Mouse (Mus musculus) forebrain, embryonic 11.5 days (tissue): ENCODE measurements around the gene Plxnc1. TPM values are rescaled to one million over a fixed set of nuclear protein-coding genes. Genes with fewer than 3 reads are reported as not detected.

Experiments used
- ATAC-seq: fragments of 200-750 bp; cut with Nextera tagmentation; replicated peaks from 2 replicates; pipeline ENCODE4 v1.8.0; 2017; ENCODE audit warnings: moderate TSS enrichment; ENCODE audit not compliant: low FRiP score
- DNase-seq: peaks from one replicate; pipeline ENCODE4 v3.0.0-alpha.2; 2017; ENCODE audit warnings: low spot score
- H3K27ac ChIP-seq: fragments of 300-500 bp; sonication (generic); 2 replicates; pipeline ENCODE4 v1.5.1; 2014; ENCODE audit warnings: low read depth, low read length
- H3K27me3 ChIP-seq: fragments of 300-500 bp; sonication (generic); 2 replicates; pipeline ENCODE4 v1.6.1; 2014; ENCODE audit warnings: mild to moderate bottlenecking, low read length, mixed read lengths; ENCODE audit not compliant: control insufficient read depth, insufficient read depth
- H3K36me3 ChIP-seq: fragments of 300-500 bp; sonication (generic); 2 replicates; pipeline ENCODE4 v1.6.1; 2014; ENCODE audit warnings: mild to moderate bottlenecking, low read length, moderate library complexity, mixed read lengths; ENCODE audit not compliant: control insufficient read depth, insufficient read depth
- H3K4me1 ChIP-seq: fragments of 300-500 bp; sonication (generic); replicated peaks from 2 replicates; pipeline ENCODE4 v1.6.1; 2014; ENCODE audit warnings: low read length, mixed read lengths; ENCODE audit not compliant: control insufficient read depth, insufficient read depth
- H3K4me2 ChIP-seq: fragments of 300-500 bp; sonication (generic); 2 replicates; pipeline ENCODE4 v1.6.1; 2014; ENCODE audit warnings: low read depth, mild to moderate bottlenecking, low read length, moderate library complexity, mixed read lengths; ENCODE audit not compliant: severe bottlenecking
- H3K4me3 ChIP-seq: fragments of 300-500 bp; sonication (generic); 2 replicates; pipeline ENCODE4 v1.5.1; 2014; ENCODE audit warnings: low read depth, low read length
- H3K9ac ChIP-seq: fragments of 300-500 bp; sonication (generic); 2 replicates; pipeline ENCODE4 v1.6.1; 2014; ENCODE audit warnings: low read length
- H3K9me3 ChIP-seq: fragments of 300-500 bp; sonication (generic); 2 replicates; pipeline ENCODE4 v1.6.1; 2016; ENCODE audit warnings: low read length, mixed read lengths; ENCODE audit not compliant: control insufficient read depth
- WGBS: fragments of 180-500 bp; shearing (Covaris S2); extraction: QIAGEN DNeasy Blood & Tissue Kit; methylation state at CpG from one replicate; pipeline ENCODE4 v1.1.7; 2014; 5-methylcytosine and 5-hydroxymethylcytosine counted together
- polyA plus RNA-seq: library from polyadenylated mRNA; unstranded; fragments of >200 nt; fragmentation: Nextera tagmentation; extraction: Ambion mirVana; gene quantifications from 2 replicates; pipeline ENCODE4 v1.2.1, GENCODE M21; 2014

Gene Plxnc1
- polyA plus RNA-seq, 1 experiment from 2014 or later: 7.5 TPM

GRCm38 (mm10) chr10:94935270-94935669 lies 9.4 kb downstream of the Plxnc1 start:
- Histone ChIP-seq H3K27me3 (no peaks in the 10 kb centered on the region), H3K27ac (no peak overlapping the region), H3K9ac (no peak overlapping the region), H3K36me3 (no peaks in the 10 kb centered on the region; the same call in 1 of the 2 replicates), H3K4me1 (peaks cover 5% of the 10 kb centered on the region; the same call in 1 of the 2 replicates), H3K4me2 (no peak overlapping the region), H3K9me3 (no peaks in the 10 kb centered on the region), H3K4me3 (no peak overlapping the region)
- 88% methylated on average over 4 of the region's 4 CpGs for WGBS
- DNase-seq (no peak), ATAC-seq (no peak)

- no peaks in the 10 kb centered on the region for H3K27me3 ChIP-seq
- H3K4me3 ChIP-seq: no peak overlapping the region
- H3K4me2 ChIP-seq: no peak overlapping the region
- no peak for ATAC-seq
- WGBS: 85% methylated on average over 9 of the region's 9 CpGs
- H3K36me3 ChIP-seq: no peaks in the 10 kb centered on the region; the same call in 1 of the 2 replicates
- H3K4me1 ChIP-seq: peaks cover 5% of the 10 kb centered on the region; the same call in 1 of the 2 replicates
- H3K9ac ChIP-seq: no peak overlapping the region
- no peaks in the 10 kb centered on the region for H3K9me3 ChIP-seq
- no peak for DNase-seq
- no peak overlapping the region for H3K27ac ChIP-seq
Measured at GRCm38 (mm10) chr10:94934151-94934614, 10.5 kb downstream of the Plxnc1 start.

DNA sequence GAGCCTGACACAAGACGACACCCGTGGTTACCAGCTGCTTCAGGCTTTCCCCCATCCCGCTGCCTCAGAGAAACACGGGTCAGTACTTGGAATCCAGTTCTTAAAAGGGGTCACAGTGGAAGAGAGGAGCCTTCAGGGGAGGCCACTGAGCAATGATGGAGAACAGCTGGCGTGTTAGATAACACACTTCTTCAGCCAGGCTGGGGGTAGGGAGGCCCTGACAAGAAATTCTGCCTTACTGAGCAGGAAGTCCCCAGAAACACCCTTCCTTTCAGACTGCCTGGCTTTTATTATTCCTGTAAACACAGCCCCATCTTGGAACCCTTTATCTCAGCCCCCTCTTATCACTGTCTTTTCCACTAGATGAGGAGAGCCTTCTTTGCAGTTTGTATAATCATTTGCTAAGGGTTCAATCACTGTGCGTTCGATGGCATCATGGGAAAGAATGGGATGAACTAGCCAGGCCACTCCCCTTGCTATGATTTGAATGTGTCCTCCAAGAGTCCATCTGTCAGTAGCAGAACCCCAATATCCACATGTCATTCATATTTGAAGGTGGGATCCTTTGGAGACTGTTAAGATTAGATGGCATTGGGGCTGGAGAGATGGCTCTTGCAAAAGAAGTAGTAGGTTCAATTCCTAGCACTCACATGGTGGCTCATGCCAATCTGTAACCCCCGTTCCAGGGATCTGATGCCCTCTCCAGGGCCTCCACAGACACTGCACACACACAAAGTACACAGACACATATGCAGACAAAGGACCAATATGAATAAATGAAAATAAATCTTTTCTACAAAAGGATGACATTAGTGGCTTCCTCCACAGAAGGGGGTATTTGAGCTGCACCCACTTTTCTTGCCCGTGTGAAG lies 12.4 kb downstream of the Plxnc1 start:
- ATAC-seq: no peak
- Histone ChIP-seq H3K36me3 (no peaks in the 10 kb centered on the region; the same call in 1 of the 2 replicates), H3K9me3 (no peaks in the 10 kb centered on the region), H3K27ac (no peak overlapping the region), H3K4me1 (peaks cover 5% of the 10 kb centered on the region; the same call in 1 of the 2 replicates), H3K9ac (no peak overlapping the region), H3K4me3 (no peak overlapping the region), H3K27me3 (no peaks in the 10 kb centered on the region), H3K4me2 (no peak overlapping the region)
- DNase-seq: no peak
- 73% methylated on average over 9 of the region's 9 CpGs for WGBS

DNA sequence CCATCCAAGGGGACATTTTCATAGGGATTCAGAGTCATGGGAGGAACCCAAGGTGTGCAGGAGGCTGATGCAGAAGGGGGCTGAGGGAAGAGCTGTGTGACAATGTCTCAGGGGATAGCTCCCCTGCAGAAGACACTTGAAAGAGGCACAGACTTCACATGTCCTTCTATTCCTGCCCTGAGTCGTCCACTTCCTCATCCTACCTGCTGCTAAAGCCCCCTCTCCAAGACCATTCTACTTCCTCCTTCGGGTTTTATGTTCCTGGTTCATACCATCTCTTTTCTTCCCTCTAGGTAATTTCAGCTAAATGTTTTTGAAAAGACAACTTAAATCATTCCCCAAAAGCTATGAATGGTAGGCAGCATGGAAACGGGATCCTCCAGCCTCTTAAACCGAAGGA lies 16.5 kb downstream of the Plxnc1 start:
- H3K4me2 ChIP-seq: no peak overlapping the region
- no peaks in the 10 kb centered on the region for H3K9me3 ChIP-seq
- no peak for ATAC-seq
- H3K27ac ChIP-seq: no peak overlapping the region
- H3K9ac ChIP-seq: no peak overlapping the region
- H3K4me1 ChIP-seq: peaks cover 9% of the 10 kb centered on the region; the same call in 1 of the 2 replicates
- WGBS: 95% methylated on average over 4 of the region's 4 CpGs
- no peak overlapping the region for H3K4me3 ChIP-seq
- no peaks in the 10 kb centered on the region for H3K36me3 ChIP-seq
- no peak for DNase-seq
- no peaks in the 10 kb centered on the region for H3K27me3 ChIP-seq

DNA sequence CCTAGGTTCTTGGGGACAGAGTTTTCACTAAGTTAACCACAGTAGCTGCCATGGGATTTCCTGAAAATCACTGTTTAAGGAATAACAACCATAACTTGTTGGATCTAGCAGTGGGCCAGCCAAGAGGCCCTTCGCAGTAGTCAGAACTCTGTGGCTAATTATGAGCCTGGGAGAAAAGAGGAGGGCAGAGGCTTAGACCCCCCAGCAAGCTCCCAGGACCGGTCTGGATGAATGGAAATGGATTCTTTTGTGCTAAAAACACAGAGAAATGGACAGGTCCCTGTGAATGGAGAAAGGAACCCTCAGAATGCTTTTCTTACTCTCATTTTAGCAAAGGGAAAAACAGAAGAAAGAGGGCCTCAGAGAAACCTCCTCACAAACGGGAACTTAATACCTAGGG lies 18.3 kb downstream of the Plxnc1 start:
- no peaks in the 10 kb centered on the region for H3K27me3 ChIP-seq
- WGBS: 10% methylated on average over 3 of the region's 3 CpGs
- no peak overlapping the region for H3K4me3 ChIP-seq
- no peak overlapping the region for H3K4me2 ChIP-seq
- ATAC-seq: peak; percentile 69; the same call in 1 of the 2 replicates
- H3K9ac ChIP-seq: no peak overlapping the region
- H3K27ac ChIP-seq: peak overlapping the region; percentile 39
- H3K9me3 ChIP-seq: no peaks in the 10 kb centered on the region
- DNase-seq: no peak
- peaks cover 7% of the 10 kb centered on the region; the same call in 1 of the 2 replicates for H3K4me1 ChIP-seq
- H3K36me3 ChIP-seq: no peaks in the 10 kb centered on the region

DNA sequence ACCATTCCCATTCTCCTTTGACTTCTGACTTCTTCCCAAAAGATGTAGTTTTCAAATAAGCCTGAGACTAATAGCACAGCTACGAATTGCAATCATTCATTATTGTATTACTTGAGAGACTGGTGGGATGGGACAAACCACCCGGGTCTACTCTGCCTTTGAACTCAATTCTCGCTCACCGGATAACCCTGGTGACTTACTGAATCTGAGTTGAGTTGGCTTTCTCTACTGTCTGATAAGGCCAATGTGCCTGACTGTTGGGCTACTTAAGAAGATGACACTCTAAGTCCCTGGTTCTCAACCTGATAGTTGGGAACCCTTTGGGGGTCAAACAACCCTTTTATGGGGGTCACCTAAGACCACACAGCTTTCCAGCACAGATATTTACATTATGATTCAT lies 19.8 kb downstream of the Plxnc1 start:
- H3K4me1 ChIP-seq: peaks cover 7% of the 10 kb centered on the region; the same call in 1 of the 2 replicates
- no peak overlapping the region for H3K4me2 ChIP-seq
- H3K36me3 ChIP-seq: no peaks in the 10 kb centered on the region
- H3K9ac ChIP-seq: no peak overlapping the region
- H3K27ac ChIP-seq: no peak overlapping the region
- WGBS: 92% methylated on average over 4 of the region's 4 CpGs
- H3K4me3 ChIP-seq: no peak overlapping the region
- DNase-seq (no peak), ATAC-seq (no peak)
- no peaks in the 10 kb centered on the region for H3K9me3 ChIP-seq
- H3K27me3 ChIP-seq: no peaks in the 10 kb centered on the region

DNA sequence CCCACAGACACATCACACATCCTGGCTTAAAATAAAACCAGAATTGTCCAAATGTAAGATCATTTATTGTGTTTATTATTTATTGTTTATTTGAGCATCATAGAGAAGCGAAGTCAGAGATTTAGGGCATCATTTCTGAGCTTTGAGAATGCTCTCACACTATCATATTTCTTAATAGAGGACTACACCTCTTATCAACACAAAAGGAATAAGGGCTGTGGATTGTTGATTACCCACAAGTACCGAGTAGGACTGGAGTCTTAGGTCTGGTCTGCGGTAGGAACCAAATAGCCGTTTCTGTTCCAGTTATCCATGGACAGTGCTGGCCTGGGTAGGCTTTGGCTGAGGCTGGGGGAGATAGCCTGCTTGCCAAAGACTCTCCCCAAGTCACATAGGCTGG lies 20.2 kb downstream of the Plxnc1 start:
- no peaks in the 10 kb centered on the region for H3K9me3 ChIP-seq
- no peaks in the 10 kb centered on the region for H3K27me3 ChIP-seq
- H3K27ac ChIP-seq: no peak overlapping the region
- 83% methylated on average over 4 of the region's 4 CpGs for WGBS
- no peak overlapping the region for H3K9ac ChIP-seq
- no peak overlapping the region for H3K4me2 ChIP-seq
- H3K4me1 ChIP-seq: peaks cover 7% of the 10 kb centered on the region; the same call in 1 of the 2 replicates
- ATAC-seq (no peak), DNase-seq (no peak)
- H3K4me3 ChIP-seq: no peak overlapping the region
- no peaks in the 10 kb centered on the region for H3K36me3 ChIP-seq

DNA sequence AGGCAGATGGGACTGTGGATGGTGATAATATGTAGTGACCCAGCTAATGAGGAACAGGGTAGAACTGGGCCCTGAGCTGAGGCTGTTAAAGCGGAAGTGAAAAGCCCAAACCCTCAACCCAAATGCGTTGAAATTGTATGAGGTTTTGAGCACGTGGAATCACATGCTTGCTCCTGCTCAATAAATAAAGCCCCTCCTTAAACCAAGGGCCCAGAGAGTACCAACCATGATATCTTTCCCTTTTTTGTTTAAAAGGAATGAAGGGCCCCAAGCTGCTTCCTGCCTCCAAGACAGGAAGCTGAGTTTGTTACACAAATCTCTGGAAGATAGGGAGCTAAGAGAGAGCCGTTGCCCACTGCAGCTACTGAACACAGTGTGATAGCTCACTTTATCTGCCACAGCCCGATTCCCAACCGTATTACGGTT lies 21.3 kb downstream of the Plxnc1 start:
- WGBS: 84% methylated on average over 7 of the region's 7 CpGs
- DNase-seq (no peak), ATAC-seq (no peak)
- no peak overlapping the region for H3K4me2 ChIP-seq
- H3K27ac ChIP-seq: no peak overlapping the region
- no peaks in the 10 kb centered on the region for H3K9me3 ChIP-seq
- H3K4me1 ChIP-seq: peaks cover 7% of the 10 kb centered on the region; the same call in 1 of the 2 replicates
- H3K9ac ChIP-seq: no peak overlapping the region
- no peaks in the 10 kb centered on the region for H3K36me3 ChIP-seq
- H3K4me3 ChIP-seq: no peak overlapping the region
- no peaks in the 10 kb centered on the region for H3K27me3 ChIP-seq
